Mouse (Mus musculus) stomach, embryonic 14.5 days (tissue): ENCODE measurements around the gene Fam120a. TPM values are rescaled to one million over a fixed set of nuclear protein-coding genes. Genes with fewer than 3 reads are reported as not detected.

Experiments
- ATAC-seq: fragments of 200-750 bp; cut with Nextera tagmentation; 2 replicates; pipeline ENCODE4 v1.8.0; 2017; ENCODE audit warnings: low read depth, moderate TSS enrichment; ENCODE audit not compliant: insufficient number of reproducible peaks, insufficient read depth, low FRiP score
- H3K27ac ChIP-seq: fragments of 300-500 bp; sonication (generic); 2 replicates; pipeline ENCODE4 v1.5.1; 2014; ENCODE audit warnings: mild to moderate bottlenecking, low read length, moderate library complexity, mixed read lengths
- H3K27me3 ChIP-seq: fragments of 300-500 bp; sonication (generic); 2 replicates; pipeline ENCODE4 v1.6.1; 2014; ENCODE audit warnings: low read length, control low read depth, mixed read lengths; ENCODE audit not compliant: control insufficient read depth, insufficient read depth
- H3K36me3 ChIP-seq: fragments of 300-500 bp; sonication (generic); 2 replicates; pipeline ENCODE4 v1.6.1; 2014; ENCODE audit warnings: mild to moderate bottlenecking, control low read depth, low read length, moderate library complexity, mixed read lengths; ENCODE audit not compliant: control insufficient read depth, insufficient read depth
- H3K4me1 ChIP-seq: fragments of 300-500 bp; sonication (generic); 2 replicates; pipeline ENCODE4 v1.6.1; 2014; ENCODE audit warnings: low read length, control low read depth, mixed read lengths; ENCODE audit not compliant: control insufficient read depth, insufficient read depth
- H3K4me2 ChIP-seq: fragments of 300-500 bp; sonication (generic); replicated peaks from 2 replicates; pipeline ENCODE4 v1.6.1; 2014; ENCODE audit warnings: low read depth, low read length, control low read depth
- H3K4me3 ChIP-seq: fragments of 300-500 bp; sonication (generic); 2 replicates; pipeline ENCODE4 v1.5.1; 2014; ENCODE audit warnings: low read depth, low read length, control low read depth
- H3K9ac ChIP-seq: fragments of 300-500 bp; sonication (generic); replicated peaks from 2 replicates; pipeline ENCODE4 v1.6.1; 2014; ENCODE audit warnings: low read depth, mild to moderate bottlenecking, control low read depth, low read length, moderate library complexity, mixed read lengths
- H3K9me3 ChIP-seq: fragments of 300-500 bp; sonication (generic); 2 replicates; pipeline ENCODE4 v1.6.1; 2016; ENCODE audit warnings: low read depth, low read length, control low read depth; ENCODE audit not compliant: control insufficient read depth
- WGBS: fragments of 180-500 bp; shearing (Covaris S2); extraction: QIAGEN DNeasy Blood & Tissue Kit; methylation state at CpG from one replicate; pipeline ENCODE4 v1.1.7; 2014; 5-methylcytosine and 5-hydroxymethylcytosine counted together
- polyA plus RNA-seq: library from polyadenylated mRNA; unstranded; fragments of >200 nt; fragmentation: Nextera tagmentation; extraction: Ambion mirVana; gene quantifications from 2 replicates; pipeline ENCODE4 v1.2.1, GENCODE M21; 2014

Fam120a gene
- polyA plus RNA-seq, 1 experiment from 2014 or later = 47.3 TPM

DNA sequence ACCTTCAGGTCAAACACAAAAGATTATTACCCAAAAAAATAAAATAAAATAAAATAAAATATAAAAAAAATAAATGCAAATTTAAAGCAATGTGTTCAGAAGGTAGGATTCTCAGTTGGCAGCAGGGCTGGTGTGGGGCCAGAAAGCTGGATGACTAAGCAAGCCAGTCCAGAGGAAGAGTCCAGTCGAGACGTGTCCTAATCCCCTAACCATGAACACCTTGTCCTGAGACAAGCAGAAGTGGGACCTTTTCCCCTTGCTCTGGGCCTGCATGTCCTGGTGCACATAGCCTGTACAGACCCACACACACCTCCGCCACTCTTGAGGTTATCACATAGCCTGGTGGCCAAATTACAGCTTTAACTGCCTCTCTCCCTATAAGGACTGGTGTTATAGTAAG is 35.1 kb downstream of the Fam120a start:
- WGBS = 89% methylated on average over 3 of the region's 3 CpGs
- no peak for ATAC-seq

DNA sequence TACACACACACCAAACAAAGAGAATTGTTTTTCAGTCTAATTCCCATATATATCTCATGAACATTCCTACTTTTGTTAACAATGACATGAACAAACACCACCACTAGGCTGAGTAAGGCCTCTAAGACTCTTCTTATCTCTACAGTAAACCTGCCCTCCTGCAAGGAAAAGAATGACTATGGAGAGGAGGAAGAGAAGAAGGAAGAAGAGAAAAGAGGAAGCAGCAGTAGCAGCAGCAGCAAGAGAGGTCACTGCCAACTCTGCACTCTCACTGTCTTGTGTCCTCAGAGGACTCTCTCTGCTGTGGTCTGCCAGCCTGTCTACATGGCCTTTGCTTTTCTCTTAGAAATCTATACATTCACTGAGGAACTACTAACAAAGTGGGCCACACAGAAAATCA is 36.1 kb downstream of the Fam120a start:
- H3K9me3 ChIP-seq = no peaks in the 10 kb centered on the region
- no peak overlapping the region for H3K4me3 ChIP-seq
- no peak overlapping the region for H3K9ac ChIP-seq
- no peaks in the 10 kb centered on the region for H3K4me1 ChIP-seq
- no peaks in the 10 kb centered on the region for H3K27me3 ChIP-seq
- H3K27ac ChIP-seq = no peak overlapping the region
- no peak for ATAC-seq
- peaks cover 56% of the 10 kb centered on the region for H3K36me3 ChIP-seq
- H3K4me2 ChIP-seq = no peak overlapping the region

More for the DNA sequence above, 35.1 kb downstream of the Fam120a start:
- H3K36me3 ChIP-seq = peaks cover 56% of the 10 kb centered on the region
- no peaks in the 10 kb centered on the region for H3K27me3 ChIP-seq
- no peak overlapping the region for H3K4me2 ChIP-seq
- no peak overlapping the region for H3K27ac ChIP-seq
- H3K4me3 ChIP-seq = no peak overlapping the region
- H3K9ac ChIP-seq = no peak overlapping the region
- H3K9me3 ChIP-seq = no peaks in the 10 kb centered on the region
- H3K4me1 ChIP-seq = no peaks in the 10 kb centered on the region

DNA sequence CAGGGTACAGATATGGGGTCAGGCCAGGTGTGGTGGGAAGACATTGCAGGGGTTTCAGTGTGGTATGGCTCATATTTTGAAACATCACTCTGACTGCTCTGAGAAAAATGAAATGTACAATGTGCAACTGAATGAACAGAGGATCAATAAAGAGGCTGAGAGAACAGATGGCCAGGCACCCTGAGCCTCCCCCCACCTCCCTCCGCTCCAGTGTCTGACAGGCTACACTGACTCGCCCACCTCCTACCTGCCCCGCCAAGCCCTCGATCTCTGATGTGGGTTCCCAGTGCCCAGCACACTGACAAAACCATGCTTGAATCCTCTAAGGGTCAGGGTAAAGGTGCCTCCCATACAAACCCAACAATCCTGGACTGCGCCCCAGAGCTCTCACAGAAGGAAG is 36.6 kb downstream of the Fam120a start:
- Histone ChIP-seq H3K27me3 (no peaks in the 10 kb centered on the region), H3K4me1 (no peaks in the 10 kb centered on the region), H3K4me2 (no peak overlapping the region), H3K9me3 (no peaks in the 10 kb centered on the region), H3K4me3 (no peak overlapping the region), H3K9ac (no peak overlapping the region), H3K36me3 (peaks cover 59% of the 10 kb centered on the region), H3K27ac (no peak overlapping the region)
- ATAC-seq = no peak
- 92% methylated on average over 5 of the region's 5 CpGs for WGBS

DNA sequence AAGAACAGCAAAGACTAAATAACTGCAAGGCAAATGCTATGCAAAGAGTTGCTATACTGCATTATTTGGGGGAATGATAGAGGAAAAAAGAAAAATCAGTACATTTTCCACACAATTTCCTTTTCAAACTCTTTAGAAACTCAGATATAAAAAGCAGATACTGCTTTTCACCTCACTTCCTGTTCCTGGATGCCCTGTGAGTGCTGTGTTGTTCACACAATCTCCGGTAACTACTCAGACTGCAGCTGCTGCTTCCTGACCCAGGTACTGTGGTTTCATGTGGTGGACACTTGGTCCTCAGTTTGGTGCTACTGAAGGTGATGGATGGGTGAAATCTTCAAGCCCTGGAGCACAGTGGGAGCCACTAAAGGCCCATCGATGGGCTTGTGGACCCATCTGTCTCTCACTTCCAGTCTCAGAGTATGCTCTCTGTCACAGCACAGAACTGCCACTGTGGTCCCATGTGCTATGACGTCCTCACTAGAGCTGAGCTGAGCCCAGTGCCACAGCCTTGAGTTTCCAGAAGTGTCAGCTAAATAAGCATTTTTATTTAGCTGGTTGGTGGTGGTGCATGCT is 38.2 kb downstream of the Fam120a start:
- Histone ChIP-seq H3K36me3 (peaks cover 59% of the 10 kb centered on the region), H3K4me2 (no peak overlapping the region), H3K4me1 (no peaks in the 10 kb centered on the region), H3K4me3 (no peak overlapping the region), H3K27me3 (no peaks in the 10 kb centered on the region), H3K9ac (no peak overlapping the region), H3K27ac (no peak overlapping the region), H3K9me3 (no peaks in the 10 kb centered on the region)
- WGBS = 75% methylated on average over 3 of the region's 3 CpGs
- no peak for ATAC-seq

DNA sequence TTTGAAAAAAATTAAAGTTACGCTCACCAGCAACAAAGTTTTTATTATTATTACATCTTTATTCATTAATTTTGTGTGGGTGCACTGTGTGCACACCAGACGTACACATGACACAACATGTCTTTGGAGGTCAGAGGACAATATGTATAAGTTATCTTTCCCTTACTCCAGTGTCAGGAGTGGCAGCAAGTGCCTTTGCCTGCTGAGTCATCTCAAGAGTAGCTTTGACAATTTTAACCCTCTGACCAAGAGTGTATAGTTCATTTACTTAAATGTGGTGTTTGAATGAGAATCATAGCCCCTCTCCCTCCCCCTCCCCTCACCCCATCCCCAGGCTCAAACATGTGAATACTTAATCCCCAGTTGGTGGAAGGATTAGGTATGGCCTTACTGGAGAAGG is 40.2 kb downstream of the Fam120a start:
- Histone ChIP-seq H3K4me1 (no peaks in the 10 kb centered on the region), H3K4me2 (no peak overlapping the region), H3K4me3 (no peak overlapping the region), H3K27me3 (no peaks in the 10 kb centered on the region), H3K27ac (no peak overlapping the region), H3K36me3 (peaks cover 45% of the 10 kb centered on the region), H3K9me3 (no peaks in the 10 kb centered on the region), H3K9ac (no peak overlapping the region)
- ATAC-seq = no peak
- 96% methylated on average over 2 of the region's 2 CpGs for WGBS

DNA sequence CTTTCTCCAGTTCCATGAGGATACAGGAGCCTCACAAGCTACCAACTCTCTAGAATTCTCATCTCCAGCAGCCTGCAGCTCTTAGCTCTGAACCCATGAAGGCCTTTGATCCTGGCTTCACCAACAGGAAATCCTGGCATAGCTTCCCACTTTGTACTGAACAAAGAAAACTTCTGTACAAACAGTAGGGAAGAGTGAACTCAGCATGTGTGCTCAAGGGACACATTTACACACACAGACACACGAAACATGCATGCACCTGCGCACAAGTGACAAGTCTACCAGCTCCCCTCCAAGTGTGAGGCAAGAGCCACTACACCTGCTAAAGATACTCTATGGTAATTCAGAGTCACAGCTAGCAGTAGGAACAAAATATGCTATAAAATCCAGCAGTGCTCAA is 45.1 kb downstream of the Fam120a start:
- ATAC-seq = no peak
- Histone ChIP-seq H3K27me3 (no peaks in the 10 kb centered on the region), H3K27ac (no peak overlapping the region), H3K9ac (no peak overlapping the region), H3K9me3 (no peaks in the 10 kb centered on the region), H3K4me3 (no peak overlapping the region), H3K4me1 (no peaks in the 10 kb centered on the region), H3K36me3 (peaks cover 47% of the 10 kb centered on the region), H3K4me2 (no peak overlapping the region)
- 77% methylated on average over 2 of the region's 2 CpGs for WGBS

DNA sequence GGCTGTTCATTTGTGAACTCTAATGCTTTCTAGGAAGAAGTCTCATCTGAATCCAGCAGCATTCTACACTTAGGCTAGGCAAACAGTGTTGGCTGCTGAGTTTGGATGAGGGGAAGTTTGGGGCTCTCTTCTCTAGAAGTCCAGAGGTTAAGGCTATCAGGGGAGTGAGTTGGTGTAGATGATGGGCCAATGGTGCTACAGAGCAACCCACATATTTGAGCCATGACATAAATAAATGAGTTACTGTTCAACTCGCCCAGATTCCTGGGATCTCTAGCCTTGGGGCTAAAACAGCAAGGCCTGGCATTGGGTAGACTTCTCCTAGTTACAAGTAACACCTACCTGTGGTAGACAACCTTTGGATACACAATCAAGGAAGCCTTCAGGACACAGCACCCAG is 46.6 kb downstream of the Fam120a start:
- 81% methylated on average over 1 of the region's 1 CpGs for WGBS
- Histone ChIP-seq H3K36me3 (peaks cover 48% of the 10 kb centered on the region), H3K4me1 (no peaks in the 10 kb centered on the region), H3K27ac (no peak overlapping the region), H3K9me3 (no peaks in the 10 kb centered on the region), H3K4me3 (no peak overlapping the region), H3K4me2 (no peak overlapping the region), H3K9ac (no peak overlapping the region), H3K27me3 (no peaks in the 10 kb centered on the region)
- ATAC-seq = no peak

DNA sequence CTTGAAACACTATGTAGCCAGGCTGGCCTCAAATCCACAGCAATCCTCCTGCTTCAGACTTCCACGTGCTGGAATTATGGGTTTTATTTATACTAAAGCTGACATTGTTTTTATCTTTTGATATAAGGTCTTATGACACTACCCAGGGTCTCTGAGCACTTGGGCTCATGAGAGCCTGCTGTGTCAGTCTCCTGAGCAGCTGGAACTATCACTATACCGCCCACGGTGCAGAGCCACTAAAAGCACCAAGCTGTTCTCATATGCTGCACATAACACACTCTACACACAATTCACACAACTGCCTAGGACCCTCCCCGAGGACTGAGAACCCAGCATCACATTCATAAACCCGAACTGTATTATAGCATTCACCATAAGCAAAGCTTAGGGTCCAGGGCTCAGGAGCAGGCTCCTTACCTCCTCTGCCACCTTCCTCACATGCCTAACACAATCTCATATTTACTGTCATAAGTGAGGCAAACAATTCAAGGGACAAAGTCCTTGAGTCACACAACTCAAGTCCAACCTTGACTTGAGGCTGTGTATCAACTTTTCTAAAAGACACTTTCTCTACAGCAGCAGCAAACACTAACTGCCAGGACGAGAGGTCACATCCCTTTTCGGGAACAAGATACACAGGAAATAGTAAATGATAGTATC is 47.9 kb downstream of the Fam120a start:
- H3K27me3 ChIP-seq = no peaks in the 10 kb centered on the region
- no peak overlapping the region for H3K4me3 ChIP-seq
- no peaks in the 10 kb centered on the region for H3K9me3 ChIP-seq
- WGBS = 71% methylated on average over 7 of the region's 7 CpGs
- H3K4me2 ChIP-seq = no peak overlapping the region
- no peaks in the 10 kb centered on the region for H3K4me1 ChIP-seq
- no peak overlapping the region for H3K27ac ChIP-seq
- peaks cover 48% of the 10 kb centered on the region for H3K36me3 ChIP-seq
- no peak for ATAC-seq
- H3K9ac ChIP-seq = no peak overlapping the region

DNA sequence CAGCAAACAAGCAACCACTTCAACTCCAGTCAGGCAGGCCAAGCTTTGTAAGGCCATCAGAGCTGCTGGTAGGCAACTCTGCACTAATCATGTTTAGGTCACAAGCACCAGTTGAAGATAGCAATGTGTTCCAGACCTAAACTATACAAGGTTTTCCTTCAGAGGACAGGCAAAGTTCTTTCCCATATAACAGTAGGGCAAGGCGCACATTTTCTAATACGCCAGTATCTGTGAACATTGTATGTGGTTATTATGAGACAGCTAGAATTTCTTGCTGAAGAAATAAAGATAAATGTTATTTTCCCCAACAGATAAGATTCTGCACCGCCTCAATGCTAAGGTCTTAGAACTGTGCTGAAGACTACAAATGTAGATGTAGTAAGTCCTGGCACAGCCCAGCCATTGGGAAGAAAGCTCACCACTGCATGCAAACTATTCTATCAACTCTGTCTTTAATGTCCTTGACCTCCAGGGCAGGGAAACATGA is 50.7 kb downstream of the Fam120a start:
- no peak overlapping the region for H3K27ac ChIP-seq
- no peaks in the 10 kb centered on the region for H3K27me3 ChIP-seq
- no peak overlapping the region for H3K4me2 ChIP-seq
- no peaks in the 10 kb centered on the region for H3K9me3 ChIP-seq
- WGBS = 94% methylated on average over 3 of the region's 3 CpGs
- peaks cover 69% of the 10 kb centered on the region for H3K36me3 ChIP-seq
- no peak for ATAC-seq
- no peak overlapping the region for H3K4me3 ChIP-seq
- H3K4me1 ChIP-seq = no peaks in the 10 kb centered on the region
- H3K9ac ChIP-seq = no peak overlapping the region
